Mouse (Mus musculus): ENCODE data around the gene Eml1. TPM values are rescaled to one million over a fixed set of nuclear protein-coding genes. Genes with fewer than 3 reads are reported as not detected.

The Eml1 gene
- polyA plus RNA-seq, 1 experiment from 2014 or later, result 58.4 TPM

- Histone ChIP-seq H3K4me1 (0 out of 2 replicates have a peak, but pooled peaks cover 11% of the 10 kb centered on the region), H3K36me3 (no peaks in the 10 kb centered on the region), H3K27ac (no peak overlapping the region), H3K4me3 (no peak overlapping the region), H3K9ac (no peak overlapping the region), H3K27me3 (no peaks in the 10 kb centered on the region), H3K9me3 (no peaks in the 10 kb centered on the region), H3K4me2 (replicated peaks) (no peak overlapping the region)
- ATAC-seq (ENCODE audit: insufficient number of reproducible peaks, insufficient read depth, low FRiP score, low TSS enrichment), result no peak
- WGBS, result 77% methylated on average over 8 of the region's 8 CpGs
Observed at GRCm38 (mm10) chr12:108374689-108375088, 3.9 kb downstream of the Eml1 start.

DNA sequence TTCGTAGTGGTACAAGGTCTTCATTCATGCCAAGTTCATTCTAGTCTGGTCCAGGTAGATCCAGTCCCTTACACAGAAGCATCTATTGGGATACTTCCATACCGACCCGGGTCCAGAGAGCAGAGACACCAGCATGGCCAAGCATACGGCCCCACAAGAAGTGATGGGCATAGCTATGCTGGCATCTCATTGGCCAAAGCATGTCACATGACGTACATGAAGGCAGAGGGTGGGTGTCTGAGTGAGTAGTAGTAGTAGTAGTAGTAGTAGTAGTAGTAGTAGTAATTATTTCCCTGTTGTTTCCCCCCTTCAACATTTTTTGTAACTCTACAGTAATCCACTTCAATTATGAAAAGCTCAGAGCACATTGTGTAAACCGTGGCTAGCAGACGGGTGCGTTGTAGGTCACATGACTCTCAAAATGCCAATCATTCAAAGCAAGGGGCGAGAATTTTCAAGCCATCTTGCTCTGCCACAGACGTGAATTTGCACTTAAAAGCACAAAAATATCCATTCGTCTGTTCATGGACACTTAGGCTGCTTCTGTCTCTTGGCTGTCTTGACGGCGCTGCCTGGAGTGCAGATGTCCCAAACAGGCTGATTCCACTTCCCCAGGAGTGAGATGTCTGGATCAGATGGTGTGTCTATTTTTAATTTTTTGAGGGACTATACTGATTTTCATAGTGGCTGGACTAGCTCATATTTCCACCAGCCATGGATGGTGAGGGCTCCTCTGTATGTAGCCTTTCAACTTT is 7.8 kb downstream of the Eml1 start:
- H3K27me3 ChIP-seq, result no peaks in the 10 kb centered on the region
- no peaks in the 10 kb centered on the region for H3K9me3 ChIP-seq
- no peak overlapping the region for H3K27ac ChIP-seq
- no peak for ATAC-seq (ENCODE audit: insufficient number of reproducible peaks, insufficient read depth, low FRiP score, low TSS enrichment)
- H3K4me3 ChIP-seq, result no peak overlapping the region
- 84% methylated on average over 13 of the region's 13 CpGs for WGBS
- H3K4me2 ChIP-seq (replicated peaks), result no peak overlapping the region
- no peaks in the 10 kb centered on the region for H3K36me3 ChIP-seq
- no peaks in the 10 kb centered on the region for H3K4me1 ChIP-seq
- no peak overlapping the region for H3K9ac ChIP-seq

DNA sequence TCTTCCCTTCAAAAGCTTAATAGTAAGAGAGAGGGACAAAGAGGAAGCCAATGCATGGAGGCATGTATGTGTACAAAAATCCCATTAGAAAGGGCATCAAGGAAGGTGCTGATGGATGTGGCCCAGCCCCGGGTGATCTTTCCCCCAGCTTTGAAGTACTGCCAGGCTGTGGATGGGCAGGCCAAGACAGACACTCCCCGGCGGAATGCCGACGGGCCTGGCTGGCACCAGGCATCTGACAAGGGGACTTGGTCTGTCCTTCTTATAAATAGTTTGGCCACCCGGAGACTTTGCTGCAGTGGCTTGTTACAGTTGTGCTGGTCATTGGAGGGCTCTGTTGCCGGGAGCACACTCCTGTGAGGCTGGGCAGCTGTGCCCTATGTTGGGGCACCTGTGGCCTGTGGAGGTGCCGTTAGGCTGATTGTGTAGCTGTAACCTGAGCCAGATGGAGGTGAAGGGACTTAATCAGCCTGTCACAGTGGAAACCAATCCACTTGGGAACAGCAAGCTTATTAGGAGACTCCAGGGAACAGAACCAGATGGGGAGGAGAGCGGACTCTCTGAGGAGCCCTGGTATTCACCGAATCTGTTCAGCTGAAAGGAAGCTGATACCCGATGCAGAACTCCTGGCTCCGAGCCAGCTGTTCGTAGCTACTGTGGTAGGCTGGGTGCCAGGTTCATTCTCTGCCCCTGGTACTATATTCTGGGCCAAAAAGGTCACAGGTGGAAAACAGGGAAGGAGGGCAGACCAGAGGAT is 15.9 kb downstream of the Eml1 start:
- Histone ChIP-seq H3K4me2 (replicated peaks) (no peak overlapping the region), H3K9me3 (no peaks in the 10 kb centered on the region), H3K9ac (no peak overlapping the region), H3K27ac (peak overlapping the region; percentile 57; the same call in 1 of the 2 replicates), H3K36me3 (no peaks in the 10 kb centered on the region), H3K27me3 (no peaks in the 10 kb centered on the region), H3K4me3 (no peak overlapping the region), H3K4me1 (peaks cover 14% of the 10 kb centered on the region)
- peak; percentile 42; the same call in 1 of the 2 replicates for ATAC-seq (ENCODE audit: insufficient number of reproducible peaks, insufficient read depth, low FRiP score, low TSS enrichment)
- WGBS, result 57% methylated on average over 13 of the region's 13 CpGs

- Histone ChIP-seq H3K4me2 (replicated peaks) (no peak overlapping the region), H3K4me1 (peaks cover 14% of the 10 kb centered on the region), H3K27me3 (no peaks in the 10 kb centered on the region), H3K27ac (no peak overlapping the region), H3K9ac (no peak overlapping the region), H3K9me3 (no peaks in the 10 kb centered on the region), H3K36me3 (no peaks in the 10 kb centered on the region), H3K4me3 (no peak overlapping the region)
- no peak for ATAC-seq (ENCODE audit: insufficient number of reproducible peaks, insufficient read depth, low FRiP score, low TSS enrichment)
- WGBS, result 23% methylated on average over 3 of the region's 3 CpGs
Observed at GRCm38 (mm10) chr12:108389718-108390117, 19.0 kb downstream of the Eml1 start.

GRCm38 (mm10) chr12:108392254-108393044 is 21.7 kb downstream of the Eml1 start:
- no peak for ATAC-seq (ENCODE audit: insufficient number of reproducible peaks, insufficient read depth, low FRiP score, low TSS enrichment)
- 62% methylated on average over 12 of the region's 12 CpGs for WGBS

DNA sequence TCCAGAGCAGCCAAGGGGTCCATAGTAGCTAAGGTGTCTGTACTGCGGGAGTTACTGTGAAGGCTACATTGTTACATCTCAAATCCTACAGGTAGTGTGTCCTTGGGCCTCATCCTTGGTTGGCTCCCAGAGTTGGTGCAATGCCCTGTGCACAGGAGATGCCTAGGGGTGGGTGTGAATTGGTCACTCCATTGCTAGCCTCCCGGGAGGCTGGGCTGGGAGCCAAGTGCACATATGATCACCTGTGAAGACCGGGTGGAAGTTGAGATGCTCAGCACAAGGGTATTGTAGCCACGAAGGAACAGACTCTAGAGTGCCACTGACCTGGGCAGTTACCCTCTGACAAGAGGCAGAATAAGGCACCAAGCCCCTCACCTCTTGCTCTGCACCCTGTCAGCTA is 22.3 kb downstream of the Eml1 start:
- Histone ChIP-seq H3K27ac (no peak overlapping the region), H3K4me1 (0 out of 2 replicates have a peak, but pooled peaks cover 6% of the 10 kb centered on the region)

More at GRCm38 (mm10) chr12:108392254-108393044, 21.7 kb downstream of the Eml1 start:
- Histone ChIP-seq H3K36me3 (no peaks in the 10 kb centered on the region), H3K27ac (no peak overlapping the region), H3K4me1 (peaks cover 8% of the 10 kb centered on the region; the same call in 1 of the 2 replicates), H3K27me3 (no peaks in the 10 kb centered on the region), H3K9me3 (no peaks in the 10 kb centered on the region), H3K9ac (no peak overlapping the region), H3K4me2 (replicated peaks) (no peak overlapping the region), H3K4me3 (no peak overlapping the region)

DNA sequence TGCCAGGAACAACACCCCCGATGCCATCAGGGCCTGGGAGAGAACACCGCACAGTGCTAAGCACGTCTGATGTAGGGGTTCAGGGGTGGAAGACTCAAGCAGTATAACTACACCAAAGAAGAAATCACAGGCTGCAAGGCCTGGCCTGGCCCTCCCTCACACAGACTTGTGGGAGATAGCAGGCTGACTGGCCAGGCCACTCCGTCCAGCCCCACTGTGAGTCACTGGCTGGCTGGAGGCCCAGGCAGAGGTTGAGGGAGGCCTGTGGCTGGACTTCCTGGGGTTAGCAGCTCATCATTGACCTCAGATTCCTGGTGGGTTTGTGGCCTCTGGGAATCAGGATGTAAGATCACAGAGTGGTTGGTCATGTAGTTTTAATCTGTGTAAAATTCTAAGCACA is 22.9 kb downstream of the Eml1 start:
- H3K4me1 ChIP-seq, result 0 out of 2 replicates have a peak, but pooled peaks cover 6% of the 10 kb centered on the region
- WGBS, result 84% methylated on average over 4 of the region's 4 CpGs
- H3K27ac ChIP-seq, result no peak overlapping the region

More for the DNA sequence above, 22.3 kb downstream of the Eml1 start:
- Histone ChIP-seq H3K27me3 (no peaks in the 10 kb centered on the region), H3K36me3 (no peaks in the 10 kb centered on the region), H3K9me3 (no peaks in the 10 kb centered on the region), H3K9ac (no peak overlapping the region), H3K4me2 (replicated peaks) (no peak overlapping the region), H3K4me3 (no peak overlapping the region)
- WGBS, result 85% methylated on average over 4 of the region's 4 CpGs
- no peak for ATAC-seq (ENCODE audit: insufficient number of reproducible peaks, insufficient read depth, low FRiP score, low TSS enrichment)

DNA sequence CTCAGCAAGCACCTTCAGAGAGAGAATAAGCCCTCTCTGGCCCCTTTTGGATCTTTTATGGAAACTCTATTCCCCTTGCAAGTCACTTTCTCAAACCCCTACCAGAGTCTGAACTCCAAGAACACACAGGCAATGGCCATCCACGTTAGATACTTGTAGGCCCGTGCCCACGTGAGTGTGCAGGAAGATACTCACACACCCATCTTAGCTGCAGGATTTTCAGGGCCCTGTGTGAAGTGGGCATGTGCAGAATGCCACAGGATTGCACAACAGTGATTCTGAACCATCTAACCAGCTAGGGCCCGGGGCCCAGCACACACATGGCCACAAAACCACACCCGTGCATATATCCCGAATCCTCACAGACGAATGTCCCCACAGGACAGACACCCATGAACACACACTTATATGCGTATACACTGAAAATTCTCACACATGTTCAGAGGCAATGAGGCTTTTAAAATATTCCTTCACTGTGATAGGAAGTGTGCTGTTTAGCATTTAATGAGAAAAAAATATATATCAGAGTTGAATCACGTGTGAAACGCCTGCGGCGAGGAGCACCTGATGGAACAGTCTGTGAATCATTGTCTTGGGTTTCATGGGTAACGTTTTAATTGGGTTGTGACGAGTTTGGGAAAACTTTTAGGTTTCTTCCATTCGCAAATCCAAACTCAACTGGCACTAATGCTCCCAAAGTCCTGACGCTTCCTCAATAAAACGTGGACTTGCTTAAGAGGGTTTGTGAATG is 24.0 kb downstream of the Eml1 start:
- Histone ChIP-seq H3K9ac (no peak overlapping the region), H3K36me3 (no peaks in the 10 kb centered on the region), H3K4me1 (0 out of 2 replicates have a peak, but pooled peaks cover 6% of the 10 kb centered on the region), H3K4me3 (no peak overlapping the region), H3K4me2 (replicated peaks) (no peak overlapping the region), H3K27ac (no peak overlapping the region), H3K9me3 (no peaks in the 10 kb centered on the region), H3K27me3 (no peaks in the 10 kb centered on the region)
- WGBS, result 87% methylated on average over 17 of the region's 17 CpGs
- ATAC-seq (ENCODE audit: insufficient number of reproducible peaks, insufficient read depth, low FRiP score, low TSS enrichment), result no peak

More for the DNA sequence above, 22.9 kb downstream of the Eml1 start:
- Histone ChIP-seq H3K4me2 (replicated peaks) (no peak overlapping the region), H3K36me3 (no peaks in the 10 kb centered on the region), H3K9ac (no peak overlapping the region), H3K27me3 (no peaks in the 10 kb centered on the region), H3K9me3 (no peaks in the 10 kb centered on the region), H3K4me3 (no peak overlapping the region)
- ATAC-seq (ENCODE audit: insufficient number of reproducible peaks, insufficient read depth, low FRiP score, low TSS enrichment), result no peak

DNA sequence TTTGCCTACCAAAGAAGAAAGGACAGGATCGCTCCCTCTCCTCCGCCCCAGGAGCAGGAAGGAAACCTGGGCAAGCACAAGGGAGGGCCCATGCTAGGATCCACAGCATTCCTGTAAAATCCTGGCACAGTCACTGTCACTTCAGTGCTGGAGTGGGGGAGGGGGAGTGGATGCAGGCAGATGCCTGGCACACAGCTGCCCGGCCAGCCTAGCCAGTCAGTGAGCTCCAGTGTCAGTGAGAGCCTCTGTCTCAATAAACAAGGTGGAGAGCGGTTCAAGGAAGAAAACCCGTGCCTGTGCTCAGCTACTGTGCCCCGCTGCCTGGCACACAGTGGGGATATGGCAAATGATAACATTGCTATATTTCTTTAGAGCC is 24.5 kb downstream of the Eml1 start:
- H3K9ac ChIP-seq, result no peak overlapping the region
- H3K4me2 ChIP-seq (replicated peaks), result no peak overlapping the region
- 79% methylated on average over 6 of the region's 6 CpGs for WGBS
- H3K4me1 ChIP-seq, result 0 out of 2 replicates have a peak, but pooled peaks cover 6% of the 10 kb centered on the region
- no peaks in the 10 kb centered on the region for H3K36me3 ChIP-seq
- no peaks in the 10 kb centered on the region for H3K9me3 ChIP-seq
- no peak overlapping the region for H3K27ac ChIP-seq
- H3K4me3 ChIP-seq, result no peak overlapping the region
- H3K27me3 ChIP-seq, result no peaks in the 10 kb centered on the region
- ATAC-seq (ENCODE audit: insufficient number of reproducible peaks, insufficient read depth, low FRiP score, low TSS enrichment), result no peak

DNA sequence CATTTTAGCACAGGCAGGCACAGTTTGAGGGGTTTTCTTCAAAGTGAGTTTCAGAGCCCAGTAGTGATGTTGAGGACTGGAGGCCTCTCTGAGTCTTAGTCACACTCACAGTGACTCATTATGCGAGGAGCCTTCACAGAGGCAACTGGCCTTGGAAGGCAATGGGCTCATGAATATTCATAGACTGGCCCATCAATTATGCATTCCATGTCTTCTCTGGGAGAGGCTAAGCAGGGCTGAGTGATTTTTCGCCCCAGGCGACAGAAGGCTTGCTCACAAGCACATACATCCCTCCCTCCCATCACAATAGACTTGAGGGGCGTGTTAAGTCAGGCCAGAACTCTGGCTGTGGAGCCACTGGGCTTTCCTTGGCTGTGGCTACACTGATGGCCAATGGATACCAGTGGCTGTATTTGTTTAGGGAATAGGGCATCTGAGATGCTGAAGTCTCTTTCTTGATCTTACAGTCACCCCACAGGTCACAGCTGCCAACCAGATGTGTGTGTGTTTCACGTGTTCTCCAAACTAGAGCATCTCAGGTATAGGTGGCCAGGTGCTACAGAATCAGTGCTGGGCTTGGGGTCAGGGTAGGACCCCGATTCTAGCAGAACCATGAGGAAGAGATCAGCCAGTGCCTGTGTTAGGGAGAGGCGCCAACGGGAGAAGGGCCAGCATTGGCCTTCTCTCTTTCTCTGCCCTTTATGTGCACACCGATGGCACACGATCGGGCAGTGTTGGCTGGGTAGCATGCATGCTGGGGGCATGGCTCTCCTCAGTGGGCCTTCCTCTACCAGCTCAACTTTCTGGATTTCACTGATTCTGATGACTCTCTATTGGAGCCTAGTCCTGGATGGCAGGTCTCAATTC is 25.6 kb downstream of the Eml1 start:
- H3K4me1 ChIP-seq, result 0 out of 2 replicates have a peak, but pooled peaks cover 6% of the 10 kb centered on the region
- H3K9me3 ChIP-seq, result no peaks in the 10 kb centered on the region
- 65% methylated on average over 11 of the region's 11 CpGs for WGBS
- no peak overlapping the region for H3K9ac ChIP-seq
- H3K27ac ChIP-seq, result no peak overlapping the region
- no peak overlapping the region for H3K4me2 ChIP-seq (replicated peaks)
- ATAC-seq (ENCODE audit: insufficient number of reproducible peaks, insufficient read depth, low FRiP score, low TSS enrichment), result 0 out of 2 replicates have a peak, but pooled peaks have one; percentile 61
- no peaks in the 10 kb centered on the region for H3K36me3 ChIP-seq
- no peak overlapping the region for H3K4me3 ChIP-seq
- no peaks in the 10 kb centered on the region for H3K27me3 ChIP-seq
